Mouse (Mus musculus) ZHBTc4 (cell line): ENCODE results near the gene Olfr1252.

ENCODE experiments used
- DNase-seq: peaks from one replicate; pipeline ENCODE4 v3.0.0-alpha.2; 2011; ENCODE audit warnings: low read depth, low spot score

The Olfr1252 gene

DNA sequence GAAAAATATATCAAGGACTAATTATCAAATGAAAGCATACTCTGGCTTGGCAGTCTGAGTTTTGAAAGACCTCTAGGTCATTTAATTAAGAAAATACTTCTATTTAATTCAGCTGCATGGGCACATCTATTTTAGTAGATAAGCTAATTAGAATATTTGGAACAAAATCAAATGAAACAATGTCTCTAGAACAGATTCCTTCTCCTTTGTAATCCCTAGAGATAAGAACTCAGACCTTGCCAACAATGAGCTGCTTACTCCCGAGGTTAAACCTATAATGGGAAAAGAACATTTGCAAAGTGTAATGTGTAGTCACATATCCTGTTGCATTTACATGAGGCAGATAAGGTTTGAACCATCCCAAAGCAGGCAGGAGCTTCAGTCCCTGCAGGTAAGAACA, at the start of gene Olfr1252:
TSS of gene Olfr1252 (minus strand) at position 101 of the 400 bp plus-strand sequence.
- no peak for DNase-seq

GRCm38 (mm10) chr2:89756990-89757389, 32.2 kb upstream of the Olfr1252 start, which contains the start of gene Olfr1253:
Gene Olfr1253, minus strand, starts transcription at chr2:89757090.
- no peak for DNase-seq

DNA sequence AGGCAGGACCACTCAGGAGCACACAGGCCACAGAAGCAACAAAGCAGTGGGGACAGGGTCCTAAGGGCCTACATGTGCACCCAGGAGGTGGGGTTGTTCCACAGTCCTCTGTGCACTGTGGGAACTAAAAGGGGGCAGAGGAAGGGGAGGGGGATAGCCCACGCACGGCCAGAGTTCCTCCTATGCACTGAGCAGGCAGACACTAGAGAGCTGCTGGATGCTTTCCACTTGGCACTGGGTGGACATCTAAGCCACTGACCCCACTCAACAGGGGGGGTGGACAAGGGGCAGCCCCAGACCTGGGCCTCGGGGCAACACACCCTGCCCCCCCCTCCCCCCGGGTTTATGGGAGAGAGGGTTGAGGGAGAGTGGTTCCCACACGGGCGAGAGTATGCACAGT, 32.8 kb downstream of the Olfr1252 start:
- DNase-seq, result no peak

DNA sequence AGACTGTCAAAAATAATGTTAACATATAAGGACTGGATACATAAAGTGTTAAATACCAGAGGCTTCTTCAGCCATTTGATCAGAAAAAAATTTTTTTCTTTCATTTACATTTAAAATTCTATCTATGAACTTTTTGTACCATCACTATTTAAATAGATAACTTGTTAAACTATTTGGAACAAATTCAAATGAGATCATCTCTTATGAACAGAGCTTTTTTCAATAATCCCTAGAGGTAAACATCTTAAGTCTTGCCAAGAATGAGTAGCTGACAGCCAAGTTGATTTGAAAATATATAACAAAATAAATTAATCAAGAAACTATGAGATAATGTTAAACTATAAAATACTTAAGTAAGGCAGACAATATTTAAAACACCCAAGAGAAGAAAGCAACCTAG, 53.0 kb downstream of the Olfr1252 start, which contains the start of gene Olfr1251:
TSS of gene Olfr1251 (minus strand) at position 101 of the 400 bp plus-strand sequence.
- DNase-seq, result no peak
